Mouse (Mus musculus): ENCODE measurements at regions not wholly inside any gene's neighbourhood (a gene's known extent, or its start where the extent isn't known, plus 50 kb on each side); places are given as distances from the start of the nearest gene placed in this dataset.

- DNase-seq (ENCODE audit: low spot score) = no peak
Observed at GRCm38 (mm10) chr5:27963765-27964164, 107.4 kb upstream of the Insig1 start.

DNA sequence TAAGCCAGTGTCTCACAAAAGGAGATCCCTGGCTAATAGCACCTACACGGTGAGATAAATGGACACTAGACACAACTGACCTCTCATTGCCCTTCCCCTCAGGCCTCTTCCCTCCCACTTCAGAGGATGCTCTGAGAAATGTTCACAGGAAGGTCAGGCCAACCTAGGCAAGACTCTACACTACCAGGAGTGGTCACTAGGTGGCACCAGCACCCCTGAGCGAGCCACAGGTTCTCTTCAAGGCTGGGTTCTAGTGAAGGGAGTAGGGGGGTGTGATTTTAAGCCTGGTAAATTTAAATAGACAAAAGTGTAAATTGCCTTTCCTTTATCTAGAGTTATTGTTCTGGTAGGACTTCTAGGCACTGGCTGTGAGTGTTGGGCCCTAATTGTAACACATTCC is 76.0 kb upstream of the Insig1 start:
- peak; percentile 22 for DNase-seq (ENCODE audit: low spot score)

- DNase-seq (ENCODE audit: low spot score) = no peak
Observed at GRCm38 (mm10) chr5:27997751-27998150, 73.4 kb upstream of the Insig1 start.

DNA sequence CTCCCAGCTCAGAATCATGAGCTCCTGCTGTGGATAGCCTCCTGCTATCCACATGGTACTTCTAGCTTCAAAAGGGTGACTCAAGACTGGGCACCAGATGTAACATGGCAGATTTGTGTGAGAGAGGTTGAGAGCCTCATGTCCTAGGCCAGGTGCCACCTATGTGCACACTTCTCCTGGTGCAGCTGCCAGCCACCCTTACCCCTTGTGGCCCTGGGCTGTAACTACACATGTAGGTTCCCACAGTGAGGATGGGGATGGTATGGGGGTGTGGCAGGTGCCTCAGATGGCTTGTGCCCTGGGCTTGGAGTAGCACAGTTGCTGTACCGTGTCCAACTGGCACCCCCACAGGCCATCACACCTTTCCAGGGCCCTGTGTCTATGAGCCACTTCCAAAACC is 68.2 kb upstream of the Insig1 start:
- DNase-seq (ENCODE audit: low spot score) = no peak

- DNase-seq (ENCODE audit: low spot score) = no peak
Observed at GRCm38 (mm10) chr5:28003756-28004486, 67.2 kb upstream of the Insig1 start.

DNA sequence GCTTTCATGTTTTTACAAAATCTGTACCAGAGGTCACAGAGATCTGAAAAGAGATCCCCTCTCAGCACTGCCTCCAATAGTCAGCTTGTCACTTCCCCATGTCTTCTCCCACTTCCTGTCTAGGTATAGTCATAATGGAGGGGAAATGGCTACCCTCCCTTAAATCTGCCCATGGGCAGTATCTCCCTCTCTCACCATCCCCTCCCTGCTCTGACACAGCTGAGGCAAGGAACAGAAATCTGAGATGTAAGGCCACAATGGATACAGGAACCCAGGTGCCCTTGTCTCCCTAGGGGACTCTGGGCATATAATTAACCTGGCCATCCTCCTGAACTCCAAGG is 66.7 kb upstream of the Insig1 start:
- no peak for DNase-seq (ENCODE audit: low spot score)

- no peak for DNase-seq (ENCODE audit: low spot score)
Observed at GRCm38 (mm10) chr5:28009386-28009785, 61.8 kb upstream of the Insig1 start.

DNA sequence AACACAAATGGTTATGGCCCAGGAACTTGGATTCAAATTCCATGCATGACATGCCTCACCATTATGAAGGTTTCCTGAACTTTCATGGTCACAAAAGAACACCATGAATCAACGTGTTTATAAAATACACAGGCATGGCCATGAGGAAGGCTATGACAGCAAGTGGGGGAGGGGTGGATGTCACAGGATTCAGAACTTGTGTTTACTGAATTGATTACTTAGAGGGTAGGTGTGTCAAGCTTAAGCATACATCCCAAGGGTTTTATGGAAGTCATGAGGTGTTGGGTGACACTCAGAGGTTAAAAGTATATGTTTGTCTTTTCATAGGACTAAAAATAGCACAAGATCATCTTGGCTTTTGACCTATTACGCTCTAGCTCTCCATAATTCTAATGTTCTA is 61.3 kb upstream of the Insig1 start:
- no peak for DNase-seq (ENCODE audit: low spot score)

DNA sequence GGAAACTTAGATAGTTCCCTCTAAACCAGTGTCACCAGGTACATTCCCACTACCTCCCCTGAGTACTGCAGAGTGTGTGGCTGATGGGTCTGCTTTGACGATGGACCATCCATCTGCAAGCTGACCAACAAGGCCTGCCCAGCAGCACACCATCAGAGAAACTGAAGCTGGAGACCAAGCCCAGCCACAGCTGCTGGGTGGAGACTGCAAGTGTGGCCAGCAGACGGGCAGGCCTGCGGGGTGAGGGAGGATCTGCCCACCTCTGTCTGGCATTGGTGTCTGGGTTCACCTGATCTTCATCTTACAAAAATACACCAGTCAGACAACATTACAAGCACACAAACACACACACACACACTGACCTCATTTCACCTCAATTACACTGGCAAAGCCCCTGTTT is 60.6 kb upstream of the Insig1 start:
- DNase-seq (ENCODE audit: low spot score) = no peak

- no peak for DNase-seq (ENCODE audit: low spot score)
Observed at GRCm38 (mm10) chr5:28012496-28012895, 58.7 kb upstream of the Insig1 start.

DNA sequence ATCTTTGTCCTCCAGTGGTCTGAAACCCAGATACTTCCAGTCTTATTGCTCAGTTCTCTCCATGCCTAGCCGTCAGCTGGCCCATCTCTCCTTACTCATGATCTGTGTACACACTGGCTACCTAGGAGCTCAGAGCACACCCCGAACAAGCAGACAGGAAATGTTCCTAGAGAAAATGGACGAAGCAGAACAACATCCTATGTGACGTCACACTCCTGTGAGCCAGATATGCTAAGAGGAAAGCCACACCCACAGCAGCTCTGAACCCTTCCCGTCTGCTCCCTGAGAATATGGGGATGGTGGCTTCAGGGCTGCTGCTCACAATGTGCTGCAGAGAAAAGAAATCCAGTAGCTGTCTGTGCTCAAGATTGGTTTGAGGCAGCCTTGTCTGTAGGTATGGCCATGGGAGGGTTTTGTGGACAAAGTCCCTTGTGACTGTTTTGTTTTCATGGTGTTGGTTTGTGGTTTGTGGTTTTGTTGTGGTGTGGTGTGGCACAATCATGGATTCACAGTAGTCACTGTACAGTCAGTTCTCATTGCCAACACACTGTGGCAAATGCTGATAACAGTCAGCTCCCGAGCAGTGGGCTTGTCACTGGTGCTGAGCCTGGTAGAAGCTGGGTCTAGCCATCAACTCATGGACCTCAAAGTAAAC is 57.4 kb upstream of the Insig1 start:
- DNase-seq (ENCODE audit: low spot score) = no peak

GRCm38 (mm10) chr5:28019864-28020263 is 51.3 kb upstream of the Insig1 start:
- no peak for DNase-seq (ENCODE audit: low spot score)
